Mouse (Mus musculus): Measurements from ENCODE around the gene Tap1.
"Not testable (repeated sequence)": the region's sequence is repeated elsewhere in the genome, so short reads cannot be mapped to it uniquely, and the experiment has no call there.

The Tap1 gene

GRCm38 (mm10) chr17:34204303-34205010 lies 17.1 kb downstream of the Tap1 start:
- DNase-seq (ENCODE audit: low read depth), result peak; percentile 85

DNA sequence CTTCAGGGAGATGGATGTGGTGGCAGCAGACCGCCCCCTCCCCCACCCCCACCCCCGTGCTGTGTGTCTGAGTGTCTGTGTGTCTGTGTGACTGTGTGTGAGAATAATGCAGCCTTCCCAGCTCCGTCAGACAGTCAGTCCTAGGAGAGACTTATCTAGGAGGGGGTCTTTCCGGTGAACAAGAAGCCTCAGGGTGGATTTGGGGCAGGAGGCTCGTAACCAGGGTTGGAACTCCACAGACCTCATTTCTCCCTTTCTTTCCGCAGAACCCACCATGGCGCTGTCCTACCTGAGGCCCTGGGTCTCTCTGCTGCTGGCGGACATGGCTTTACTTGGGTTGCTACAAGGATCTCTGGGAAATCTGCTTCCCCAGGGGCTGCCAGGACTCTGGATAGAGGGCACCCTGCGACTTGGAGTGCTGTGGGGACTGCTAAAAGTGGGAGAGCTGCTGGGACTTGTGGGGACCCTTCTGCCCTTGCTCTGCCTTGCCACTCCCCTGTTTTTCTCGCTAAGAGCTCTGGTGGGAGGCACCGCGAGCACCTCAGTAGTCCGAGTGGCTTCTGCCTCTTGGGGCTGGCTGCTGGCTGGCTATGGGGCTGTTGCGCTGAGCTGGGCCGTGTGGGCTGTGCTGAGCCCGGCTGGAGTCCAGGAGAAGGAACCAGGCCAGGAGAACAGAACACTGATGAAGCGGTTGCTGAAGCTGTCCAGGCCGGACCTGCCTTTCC lies 17.8 kb downstream of the Tap1 start:
- DNase-seq (ENCODE audit: low read depth), result no peak

GRCm38 (mm10) chr17:34205746-34206176 lies 18.4 kb downstream of the Tap1 start:
- no peak for DNase-seq (ENCODE audit: low read depth)

GRCm38 (mm10) chr17:34206731-34207130 lies 19.4 kb downstream of the Tap1 start:
- no peak for DNase-seq (ENCODE audit: low read depth)

DNA sequence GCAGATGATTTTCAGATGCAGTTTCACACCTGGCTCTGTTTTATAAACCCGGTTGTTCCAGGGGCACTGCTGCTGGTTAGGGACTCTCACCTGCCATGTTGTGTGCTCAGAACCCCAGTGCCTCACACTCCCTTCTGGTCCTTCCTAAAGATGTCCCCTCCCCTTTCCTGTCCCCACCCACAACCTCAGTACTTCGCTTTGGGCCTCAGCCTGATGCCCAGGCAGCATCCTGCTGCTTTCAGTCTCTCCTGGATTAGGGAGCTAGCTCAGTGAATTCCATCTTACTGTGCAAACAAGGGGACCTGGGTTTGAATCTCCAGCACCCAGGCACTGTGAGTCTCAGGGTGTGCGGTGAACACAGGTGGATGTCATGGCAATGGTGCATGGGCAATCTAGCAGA lies 20.1 kb downstream of the Tap1 start:
- DNase-seq (ENCODE audit: low read depth), result no peak

GRCm38 (mm10) chr17:34207866-34208265 lies 20.5 kb downstream of the Tap1 start:
- DNase-seq (ENCODE audit: low read depth), result no peak

DNA sequence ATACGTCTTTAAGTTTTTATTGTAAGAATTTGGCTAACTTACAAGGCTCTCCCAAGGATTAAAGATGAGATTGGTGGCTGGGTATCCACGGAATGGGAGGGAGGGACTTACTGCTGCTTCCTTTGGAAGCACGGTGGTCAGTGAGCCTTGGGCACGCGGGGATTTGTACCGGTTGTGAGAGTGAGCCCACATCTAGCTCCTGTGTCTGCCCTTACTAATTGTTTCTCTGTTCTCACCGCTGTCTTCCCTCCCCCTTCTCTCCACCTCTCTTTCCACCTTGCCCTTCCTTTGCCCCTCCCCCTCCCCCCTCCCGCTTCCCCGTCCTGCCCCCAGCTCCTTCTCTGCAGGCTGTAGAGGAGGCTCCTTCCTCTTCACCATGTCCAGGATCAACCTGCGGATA lies 21.1 kb downstream of the Tap1 start:
- DNase-seq (ENCODE audit: low read depth), result no peak

DNA sequence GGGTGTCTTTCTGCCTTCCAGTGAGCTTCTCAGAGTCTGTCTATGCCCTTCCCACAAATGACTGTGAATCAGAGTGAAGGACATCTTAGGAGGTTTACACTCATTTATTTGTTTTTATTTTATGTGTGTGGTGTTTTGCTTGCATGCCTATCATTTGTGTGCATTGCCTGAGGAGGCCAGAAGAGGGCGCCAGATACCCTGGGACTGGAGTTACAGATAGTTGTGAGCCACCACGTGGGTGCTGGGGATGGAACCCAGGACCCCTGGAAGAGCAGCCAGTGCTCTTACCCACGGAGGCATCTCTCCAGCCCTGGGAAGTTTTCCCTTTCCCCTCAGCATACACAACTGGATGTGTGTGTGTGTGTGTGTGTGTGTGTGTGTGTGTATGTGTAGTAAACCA lies 22.3 kb downstream of the Tap1 start:
- DNase-seq (ENCODE audit: low read depth), result no peak

DNA sequence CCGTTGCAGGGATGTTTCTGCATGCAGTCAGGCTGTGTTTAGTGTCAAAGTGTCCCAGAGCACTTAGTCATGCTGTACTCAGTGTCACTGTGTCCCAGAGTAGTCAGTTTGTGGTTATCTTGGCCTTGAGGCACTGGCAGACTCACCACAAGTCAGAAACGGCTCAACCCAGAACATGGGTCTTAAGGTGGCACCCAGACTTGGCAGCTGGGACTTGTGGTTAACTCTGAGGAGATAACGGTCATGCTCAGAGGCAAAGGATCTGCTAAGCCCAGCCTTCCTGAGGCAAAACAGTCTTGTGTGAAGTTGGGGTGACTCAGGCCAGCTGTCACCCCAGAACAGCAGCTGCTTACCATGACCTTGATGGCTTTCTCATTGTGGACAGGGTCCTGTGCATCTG lies 23.2 kb downstream of the Tap1 start:
- no peak for DNase-seq (ENCODE audit: low read depth)

DNA sequence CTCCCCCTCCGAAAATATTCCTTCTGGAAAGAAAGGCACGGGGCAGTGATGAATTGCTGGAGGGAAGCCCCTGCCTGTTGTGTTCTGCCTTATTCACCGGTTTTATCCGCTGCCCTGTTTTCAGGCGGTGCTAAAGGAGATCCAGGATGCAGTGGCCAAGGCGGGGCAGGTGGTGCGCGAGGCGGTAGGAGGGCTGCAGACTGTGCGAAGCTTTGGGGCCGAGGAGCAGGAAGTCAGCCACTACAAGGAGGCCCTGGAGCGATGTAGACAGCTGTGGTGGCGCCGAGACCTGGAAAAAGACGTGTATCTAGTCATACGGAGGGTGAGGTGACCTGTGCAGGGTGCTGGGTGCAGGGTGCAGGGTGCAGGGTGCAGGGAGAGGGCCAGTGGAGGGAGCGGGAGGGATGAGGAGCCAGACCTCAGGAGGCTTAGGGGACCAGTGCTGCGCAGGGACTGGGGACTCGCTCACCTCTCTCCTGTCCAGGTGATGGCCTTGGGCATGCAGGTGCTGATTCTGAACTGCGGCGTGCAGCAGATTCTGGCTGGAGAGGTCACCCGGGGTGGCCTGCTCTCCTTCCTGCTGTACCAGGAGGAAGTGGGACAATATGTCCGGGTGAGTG lies 24.5 kb downstream of the Tap1 start:
- no peak for DNase-seq (ENCODE audit: low read depth)

DNA sequence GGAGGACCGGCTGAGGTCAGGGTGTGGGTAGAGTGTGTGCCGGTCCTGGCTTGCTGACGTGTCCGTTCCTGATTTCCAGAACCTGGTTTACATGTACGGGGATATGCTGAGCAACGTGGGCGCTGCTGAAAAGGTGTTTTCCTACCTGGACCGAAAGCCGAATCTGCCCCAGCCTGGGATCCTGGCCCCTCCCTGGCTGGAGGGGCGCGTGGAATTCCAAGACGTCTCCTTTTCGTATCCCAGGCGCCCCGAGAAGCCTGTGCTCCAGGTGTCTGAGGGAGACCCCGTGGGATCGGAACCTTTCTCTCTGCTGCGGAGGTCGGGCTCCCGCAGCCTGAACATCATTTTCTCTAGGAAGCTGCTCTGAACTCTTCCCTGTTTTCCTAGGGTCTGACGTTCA lies 26.6 kb downstream of the Tap1 start:
- DNase-seq (ENCODE audit: low read depth), result no peak

- DNase-seq (ENCODE audit: low read depth), result no peak
Observed at GRCm38 (mm10) chr17:34215176-34215575, 27.8 kb downstream of the Tap1 start.

DNA sequence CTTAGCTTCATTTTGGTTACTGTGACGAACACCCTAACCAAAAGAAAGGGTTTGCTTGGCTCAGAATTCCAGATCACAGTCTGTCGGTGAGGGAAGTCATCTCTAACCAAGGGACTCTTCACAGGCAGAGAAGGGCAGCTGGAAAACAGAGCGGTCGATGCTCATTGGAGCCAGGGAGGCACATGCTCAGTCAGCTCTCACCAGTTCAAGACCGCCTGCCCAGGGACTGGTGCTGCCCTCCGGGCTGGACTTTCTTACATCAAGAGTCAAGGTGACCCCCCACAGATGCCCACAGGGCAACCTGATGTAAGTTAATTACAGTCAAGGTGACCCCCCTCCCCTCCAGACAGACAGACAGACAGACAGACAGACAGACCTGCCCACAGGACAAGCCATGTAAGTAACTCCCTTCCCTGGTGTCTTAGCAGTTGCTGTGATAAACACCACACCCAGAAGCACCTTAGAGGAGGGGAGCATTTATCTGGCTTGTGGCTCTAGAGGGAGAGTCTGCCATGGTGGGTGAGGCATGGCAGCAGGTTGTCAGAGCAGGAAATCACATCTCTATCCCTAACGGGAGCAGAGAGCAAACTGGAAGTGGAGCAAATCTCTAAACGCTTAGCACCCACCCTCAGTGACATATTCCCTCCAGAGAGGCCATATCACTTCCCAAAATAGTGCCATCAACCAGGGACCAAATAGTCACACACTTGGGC lies 30.0 kb downstream of the Tap1 start:
- no peak for DNase-seq (ENCODE audit: low read depth)

GRCm38 (mm10) chr17:34217986-34218385 lies 30.6 kb downstream of the Tap1 start:
- no peak for DNase-seq (ENCODE audit: low read depth)

- DNase-seq (ENCODE audit: low read depth), result no peak
Observed at GRCm38 (mm10) chr17:34218675-34219074, 31.3 kb downstream of the Tap1 start.

GRCm38 (mm10) chr17:34219096-34219495 lies 31.7 kb downstream of the Tap1 start:
- DNase-seq (ENCODE audit: low read depth), result not testable (repeated sequence)

GRCm38 (mm10) chr17:34219801-34220200 lies 32.4 kb downstream of the Tap1 start:
- not testable (repeated sequence) for DNase-seq (ENCODE audit: low read depth)

DNA sequence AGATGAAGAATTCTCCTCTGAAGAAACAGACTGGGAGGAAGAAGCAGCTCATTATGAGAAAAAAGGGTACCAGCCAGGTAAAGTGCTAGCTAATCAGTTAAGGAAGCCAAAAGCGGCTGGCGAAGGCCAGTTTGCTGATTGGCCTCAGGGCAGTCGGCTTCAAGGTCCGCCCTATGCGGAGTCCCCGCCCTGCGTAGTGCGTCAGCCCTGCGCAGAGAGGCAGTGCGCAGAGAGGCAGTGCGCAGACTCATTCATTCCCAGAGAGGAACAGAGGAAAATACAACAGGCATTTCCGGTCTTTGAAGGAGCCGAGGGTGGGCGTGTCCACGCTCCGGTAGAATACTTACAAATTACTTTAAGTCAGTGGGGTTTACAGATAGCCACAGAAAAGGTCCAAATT lies 33.0 kb downstream of the Tap1 start:
- DNase-seq (ENCODE audit: low read depth), result not testable (repeated sequence)

DNA sequence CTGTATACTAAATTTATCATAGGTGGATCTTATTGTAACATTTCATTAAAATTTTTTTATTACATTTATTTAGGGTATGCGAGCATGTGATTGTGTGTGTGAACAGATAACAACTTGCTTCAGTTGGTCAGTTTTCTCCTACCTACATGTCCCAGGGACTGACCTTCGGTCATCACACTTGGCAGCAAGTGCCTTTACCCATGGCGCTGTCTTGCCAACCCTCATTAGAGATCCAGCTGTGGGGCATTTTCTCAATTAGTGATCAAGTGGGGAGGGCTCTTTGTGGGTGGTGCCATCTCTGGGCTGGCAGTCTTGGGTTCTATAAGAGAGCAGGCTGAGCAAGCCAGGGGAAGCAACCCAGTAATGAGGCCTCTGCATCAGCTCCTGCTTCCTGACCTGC lies 37.5 kb downstream of the Tap1 start:
- no peak for DNase-seq (ENCODE audit: low read depth)

- no peak for DNase-seq (ENCODE audit: low read depth)
Observed at GRCm38 (mm10) chr17:34225426-34225825, 38.1 kb downstream of the Tap1 start.

GRCm38 (mm10) chr17:34225911-34226310 lies 38.6 kb downstream of the Tap1 start:
- not testable (repeated sequence) for DNase-seq (ENCODE audit: low read depth)

DNA sequence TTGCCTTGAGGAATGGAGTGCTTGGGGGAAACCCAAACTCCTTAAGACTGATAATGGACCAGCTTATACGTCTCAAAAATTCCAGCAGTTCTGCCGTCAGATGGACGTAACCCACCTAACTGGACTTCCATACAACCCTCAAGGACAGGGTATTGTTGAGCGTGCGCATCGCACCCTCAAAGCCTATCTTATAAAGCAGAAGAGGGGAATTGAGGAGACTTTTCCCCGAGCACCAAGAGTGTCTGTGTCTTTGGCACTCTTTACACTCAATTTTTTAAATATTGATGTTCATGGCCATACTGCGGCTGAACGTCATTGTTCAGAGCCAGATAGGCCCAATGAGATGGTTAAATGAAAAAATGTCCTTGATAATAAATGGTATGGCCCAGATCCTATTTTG lies 43.6 kb downstream of the Tap1 start:
- not testable (repeated sequence) for DNase-seq (ENCODE audit: low read depth)

- DNase-seq (ENCODE audit: low read depth), result not testable (repeated sequence)
Observed at GRCm38 (mm10) chr17:34232021-34232420, 44.7 kb downstream of the Tap1 start.
